Mouse (Mus musculus) mouse embryonic stem cell (cell line): ENCODE measurements at regions not wholly inside any gene's neighbourhood (a gene's known extent, or its start where the extent isn't known, plus 50 kb on each side); places are given as distances from the start of the nearest gene placed in this dataset.

Source experiments
- in situ Hi-C, 2 experiments: fragments of 300-500 bp; cut with MboI; formaldehyde crosslinking; loops; 1 replicate in 1 of 2; 3 replicates in 1 of 2; pipeline ENCODE4 v1.14.3; 2019 to 2020; ENCODE audit warnings: low sequenced_read_pairs in 2 of 2, low pct_unique_long_range_greater_than_20kb in 1 of 2, mixed read lengths in 1 of 2; ENCODE audit not compliant: unreplicated experiment in 1 of 2

GRCm38 (mm10) chr1:185675674-185676420 is 221.2 kb downstream of the Slc30a10 start:
- in situ Hi-C loops: no loop called here

DNA sequence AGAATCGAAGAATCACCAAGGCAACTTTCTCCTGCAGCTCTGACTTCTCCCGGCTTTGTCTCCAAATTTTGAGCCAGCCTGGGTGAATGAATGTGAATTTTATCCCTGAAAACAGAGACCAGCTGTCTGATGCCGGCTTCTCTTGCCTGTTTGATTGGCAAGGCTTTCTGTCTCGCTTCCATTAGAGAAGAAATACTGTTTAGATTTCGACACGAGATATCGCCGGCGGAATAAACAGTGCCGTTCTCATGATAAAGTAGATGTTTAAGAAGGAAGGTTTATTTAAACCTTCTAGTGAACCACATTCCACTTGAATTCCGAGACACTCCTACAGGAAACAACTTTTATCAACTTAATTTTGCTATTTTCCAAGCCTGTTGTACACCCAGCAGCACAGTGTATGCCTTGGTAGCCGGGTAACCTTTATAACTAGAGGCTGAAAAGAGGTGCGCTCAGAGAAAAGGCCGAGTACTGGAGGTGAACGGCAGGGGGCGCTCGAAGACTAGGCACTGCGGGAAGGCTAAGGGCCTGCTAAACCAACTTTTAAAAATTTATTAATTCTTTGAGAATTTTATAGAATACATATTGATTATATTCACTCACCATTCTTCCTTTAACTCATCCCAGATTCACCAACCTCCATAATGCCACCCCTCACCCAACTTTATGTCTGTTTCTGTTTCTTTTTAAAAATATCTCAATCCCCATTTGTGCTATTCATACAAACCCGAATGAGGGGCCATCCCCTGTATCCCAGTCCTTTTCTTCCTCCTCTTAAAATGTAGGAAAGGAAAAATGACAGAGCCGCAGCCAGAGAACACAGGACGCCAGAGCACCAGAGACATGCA is 227.2 kb downstream of the Slc30a10 start:
- in situ Hi-C loops: loop anchor here in 1 of 2 experiments (5.0 kb wide), 1 partner anchor 135 kb away; no protein-coding TSS in a partner anchor

DNA sequence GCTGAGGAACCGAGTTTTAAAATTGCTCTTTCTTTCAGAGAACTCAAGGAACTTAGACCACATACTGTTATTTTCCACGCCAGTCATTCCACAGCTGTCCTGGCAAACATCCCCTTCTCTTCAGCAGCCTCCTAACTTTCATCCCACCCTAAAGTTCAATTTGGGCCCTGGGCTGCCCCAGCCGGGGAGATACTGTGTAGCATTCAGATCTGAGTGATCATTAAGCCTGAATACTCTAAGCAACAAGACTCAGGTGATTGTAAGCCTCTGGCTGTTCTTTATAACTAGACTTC is 227.8 kb downstream of the Slc30a10 start:
- in situ Hi-C loops: loop anchor here in 1 of 2 experiments (5.0 kb wide), 1 partner anchor 135 kb away; no protein-coding TSS in a partner anchor

- in situ Hi-C loops: loop anchor here in 1 of 2 experiments (5.0 kb wide), 1 partner anchor 137 kb away; no protein-coding TSS in a partner anchor
Observed at GRCm38 (mm10) chr1:185684638-185685037, 230.0 kb downstream of the Slc30a10 start.

DNA sequence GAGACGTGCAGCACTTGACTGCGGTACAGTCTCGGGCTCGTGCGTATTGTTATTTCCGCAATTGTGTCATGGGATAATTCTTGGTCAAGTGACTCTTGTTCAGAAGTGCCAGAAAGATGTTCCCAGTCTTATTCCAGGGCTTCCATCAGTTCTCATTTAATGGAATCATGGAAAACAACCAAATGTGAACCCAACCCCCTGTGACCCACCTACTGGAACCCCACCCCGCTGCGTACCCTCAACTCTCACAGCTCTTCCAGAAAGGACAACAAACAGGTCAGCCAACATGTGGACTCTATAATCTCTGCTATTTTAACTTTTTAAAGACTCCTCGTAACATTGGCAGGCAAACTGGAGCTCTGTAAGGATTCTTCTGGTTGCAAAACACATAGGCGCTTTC is 233.9 kb downstream of the Slc30a10 start:
- in situ Hi-C loops: no loop called here

GRCm38 (mm10) chr1:185695394-185695793 is 240.7 kb downstream of the Slc30a10 start:
- in situ Hi-C loops: no loop called here

DNA sequence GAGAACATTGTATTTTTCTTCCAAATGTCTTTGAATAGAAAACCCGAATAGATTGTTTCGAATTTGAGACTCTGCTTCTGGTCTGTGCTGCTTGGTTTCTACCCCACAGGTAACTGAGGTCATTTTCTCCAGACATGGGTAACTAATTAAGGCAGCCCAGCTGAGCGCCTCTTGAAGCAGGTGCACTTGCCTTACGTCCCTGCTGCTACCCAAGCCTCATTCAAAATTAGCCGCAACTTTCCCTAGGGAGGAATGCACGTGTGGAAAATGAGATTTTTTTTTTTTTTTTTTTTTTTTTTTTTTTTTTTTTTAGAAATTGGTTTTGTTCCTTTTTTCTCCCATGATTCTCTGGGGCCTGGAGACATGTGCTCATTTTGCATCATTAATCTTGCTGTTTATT is 245.1 kb downstream of the Slc30a10 start:
- in situ Hi-C loops: no loop called here

GRCm38 (mm10) chr1:185726324-185726723 is 271.7 kb downstream of the Slc30a10 start:
- in situ Hi-C loops: no loop called here

GRCm38 (mm10) chr1:185726811-185727210 is 272.2 kb downstream of the Slc30a10 start:
- in situ Hi-C loops: no loop called here

DNA sequence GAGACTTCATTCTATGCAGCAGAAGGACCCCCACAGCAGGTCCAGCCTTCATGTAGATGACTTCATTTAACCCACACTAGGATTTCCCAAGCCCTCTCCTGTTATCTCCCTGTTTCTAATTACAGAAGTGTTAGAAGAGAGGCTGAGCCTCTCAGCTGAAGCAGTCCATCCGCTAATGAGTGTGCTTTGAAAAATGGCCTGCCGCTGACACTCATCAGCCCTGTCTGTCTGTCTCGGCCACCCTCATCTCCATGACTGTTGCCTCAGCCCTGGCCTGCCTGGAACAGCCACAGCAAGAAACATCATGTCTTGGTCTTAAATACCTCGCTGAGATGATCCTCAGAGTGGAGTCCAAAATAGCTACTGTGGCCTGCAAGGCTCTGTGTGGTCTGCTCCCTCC is 273.1 kb downstream of the Slc30a10 start:
- in situ Hi-C loops: no loop called here

DNA sequence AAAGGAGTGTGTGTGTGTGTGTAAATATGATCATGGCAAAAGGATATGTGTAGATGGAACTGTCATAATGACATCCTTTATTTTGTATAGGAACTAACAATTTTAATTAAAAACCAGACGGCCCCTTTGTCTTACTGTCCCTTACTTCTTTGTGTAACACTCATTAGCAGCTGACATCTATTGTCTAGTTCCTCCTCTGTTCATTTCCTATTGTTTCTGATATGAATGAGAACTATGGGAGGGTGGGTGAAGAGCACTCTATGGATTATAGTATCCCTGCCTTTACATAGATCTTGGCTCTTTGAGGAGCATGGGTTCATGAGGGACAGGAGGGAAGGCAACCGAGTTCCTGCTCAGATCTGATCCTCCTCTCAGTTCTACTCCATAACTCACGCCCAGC is 273.8 kb downstream of the Slc30a10 start:
- in situ Hi-C loops: no loop called here

- in situ Hi-C loops: no loop called here
Observed at GRCm38 (mm10) chr1:185731062-185731461, 276.4 kb downstream of the Slc30a10 start.

DNA sequence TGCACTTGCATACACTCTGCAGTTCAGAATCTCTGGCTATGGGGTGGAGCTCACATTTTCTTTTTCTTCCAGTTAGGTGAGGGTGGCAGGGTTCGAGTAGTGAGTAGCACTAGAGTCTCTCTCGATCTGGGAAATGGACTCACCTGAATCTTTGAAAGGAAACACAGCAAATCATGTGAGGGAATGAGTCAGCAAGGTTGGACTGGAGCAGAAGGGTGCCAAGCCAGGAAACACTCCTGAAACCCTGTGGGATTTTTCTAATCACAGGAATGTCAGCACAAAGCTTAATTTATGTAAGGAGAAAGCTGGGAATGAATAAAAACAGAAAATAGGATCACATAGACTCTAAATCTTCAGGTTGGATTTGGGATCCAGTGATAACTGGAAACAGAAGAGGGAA is 282.1 kb downstream of the Slc30a10 start:
- in situ Hi-C loops: no loop called here

DNA sequence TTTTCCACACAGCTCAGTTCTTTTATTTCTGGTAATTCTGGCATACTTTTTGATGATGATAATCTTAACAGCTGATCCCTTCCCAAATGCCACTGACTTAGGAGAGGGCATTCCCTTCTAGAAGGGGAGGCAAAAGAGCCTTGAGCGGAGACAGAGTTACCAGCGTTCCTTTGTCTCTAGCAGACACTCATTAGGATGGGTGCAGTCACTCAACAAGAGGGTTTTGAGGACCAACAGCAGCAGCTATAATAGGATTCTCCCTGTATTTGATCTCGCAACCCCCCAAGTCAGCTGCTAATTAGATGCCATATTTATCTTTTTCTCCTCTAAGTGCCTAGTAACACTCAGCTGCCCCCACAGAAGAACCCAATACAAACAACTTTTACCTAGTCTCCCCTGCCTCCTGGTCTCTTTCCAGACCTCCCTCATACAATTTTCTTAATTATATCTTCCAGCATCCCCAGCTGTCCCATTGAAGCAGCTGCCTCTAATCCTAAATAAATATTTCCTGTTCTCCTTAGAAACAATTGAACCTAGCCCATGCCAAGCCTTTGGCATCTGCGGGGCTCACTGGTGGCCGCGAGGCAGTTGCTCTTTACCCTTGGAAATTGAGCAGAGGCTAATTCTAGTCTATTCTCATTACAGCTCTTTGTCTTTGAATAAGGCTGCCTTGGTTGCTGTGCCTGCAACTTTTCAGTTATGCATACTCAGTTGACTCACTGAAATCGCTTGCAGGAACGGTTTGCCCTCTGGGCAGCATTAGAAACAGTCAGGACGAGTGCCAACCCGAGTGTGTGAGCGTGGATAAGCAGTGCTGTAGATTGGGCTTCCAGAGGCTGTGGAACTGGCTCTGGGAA is 286.6 kb downstream of the Slc30a10 start:
- in situ Hi-C loops: no loop called here

DNA sequence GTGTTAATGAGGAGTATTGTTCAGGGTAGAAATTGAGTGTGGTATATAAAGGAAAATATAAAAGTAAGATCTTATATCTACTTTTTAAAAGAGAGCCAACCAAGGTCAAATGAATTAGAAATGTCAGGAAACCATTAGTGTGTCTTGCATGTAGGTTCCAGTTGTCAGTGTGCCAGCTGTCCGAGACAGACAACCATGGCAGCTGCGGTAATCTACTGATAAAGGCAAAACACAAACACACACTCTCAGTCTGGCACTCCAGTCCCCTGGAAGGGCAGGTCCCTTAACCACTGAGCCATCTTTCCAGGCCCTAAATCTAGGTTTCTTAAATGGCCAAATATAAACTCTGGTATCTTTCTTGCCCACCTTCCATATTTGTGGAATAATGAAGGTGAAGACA is 294.6 kb downstream of the Slc30a10 start:
- in situ Hi-C loops: no loop called here

DNA sequence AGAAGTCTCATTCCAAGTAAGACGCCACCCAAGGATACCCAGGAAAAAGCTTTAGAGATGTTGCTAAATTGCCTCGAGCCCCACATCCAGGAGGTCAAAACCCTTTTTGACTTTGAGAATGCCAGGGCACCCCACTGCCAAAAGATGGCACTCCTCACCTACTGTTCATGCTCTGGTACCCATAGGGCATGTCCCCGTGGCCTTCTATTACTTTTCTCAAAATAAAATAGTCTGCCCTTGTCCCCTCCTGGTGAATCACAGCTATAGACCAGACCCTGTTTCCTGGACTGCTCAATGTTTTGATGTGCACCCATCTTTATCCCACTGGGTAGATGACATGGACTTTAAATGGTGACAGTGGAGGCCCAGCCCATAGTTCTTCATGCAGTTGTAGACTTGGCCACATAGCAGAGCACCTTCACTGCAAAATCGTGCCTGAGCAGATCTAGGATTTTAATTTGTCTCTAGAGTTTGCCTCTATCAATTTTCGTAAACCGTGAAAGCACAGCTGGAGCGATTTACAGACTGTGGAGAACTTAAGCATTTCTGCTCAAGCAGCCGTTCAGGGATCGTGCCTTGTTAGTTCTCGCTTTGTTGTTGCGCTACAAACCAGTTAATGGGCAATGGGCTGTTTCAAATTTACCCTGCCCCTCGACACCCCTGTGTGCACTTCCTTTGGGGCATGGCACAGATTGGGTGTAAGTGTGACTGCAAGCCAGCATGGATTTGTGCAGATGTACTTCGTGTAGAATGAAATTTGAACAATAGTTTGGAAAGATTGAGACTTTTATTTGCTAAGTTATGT is 300.0 kb downstream of the Slc30a10 start:
- in situ Hi-C loops: no loop called here

DNA sequence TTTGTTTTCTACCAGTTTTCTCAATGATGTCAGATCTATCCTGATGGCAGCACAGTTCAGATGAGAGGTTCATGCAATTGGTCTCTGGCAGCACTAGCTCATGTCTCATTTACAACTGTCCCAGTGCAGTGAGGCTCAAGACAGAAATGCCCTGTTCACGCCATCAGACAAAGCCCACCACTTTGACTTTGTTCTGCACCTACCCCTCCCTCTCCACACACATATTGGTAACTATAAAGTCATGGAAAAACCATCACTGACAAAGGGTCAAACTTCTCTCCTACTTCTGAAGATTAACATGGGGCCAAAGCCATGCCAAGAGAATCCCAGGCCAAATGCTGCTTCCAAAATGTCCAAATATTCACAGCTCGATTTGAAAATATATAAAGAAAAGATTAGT is 302.7 kb downstream of the Slc30a10 start:
- in situ Hi-C loops: no loop called here

GRCm38 (mm10) chr1:185774202-185774601 is 319.6 kb downstream of the Slc30a10 start:
- in situ Hi-C loops: no loop called here
